Mouse (Mus musculus): ENCODE data around the gene Arel1. TPM values are rescaled to one million over a fixed set of nuclear protein-coding genes. Genes with fewer than 3 reads are reported as not detected.

The Arel1 gene
- polyA plus RNA-seq, 1 experiment: 26.9 TPM

DNA sequence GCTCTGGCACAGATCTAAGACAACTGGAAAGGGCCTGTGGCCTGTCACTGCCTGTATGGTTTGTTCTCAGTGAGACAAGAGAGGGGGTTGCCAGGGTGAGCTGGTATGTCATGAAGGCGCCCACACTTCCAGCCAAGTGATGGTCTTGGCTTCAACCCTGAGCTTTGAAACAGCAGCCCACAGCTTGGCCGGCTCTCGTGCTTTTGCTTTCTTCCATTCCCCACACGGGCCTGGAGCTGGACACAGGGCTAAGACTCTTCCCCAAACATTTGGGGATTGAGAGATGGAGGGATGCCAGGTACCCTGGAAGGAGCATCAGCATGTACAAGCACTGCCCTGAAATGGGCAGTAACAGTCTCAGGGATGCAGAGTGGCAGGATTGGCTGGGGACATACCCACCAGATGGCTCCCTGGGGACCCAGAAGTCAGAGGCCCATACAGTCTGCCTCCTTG is 58.0 kb downstream of the Arel1 start:
- WGBS: 80% methylated on average over 4 of the region's 4 CpGs
- Histone ChIP-seq H3K4me3 (replicated peaks; ENCODE audit: extremely low read depth, low read depth, low read length) (no peak overlapping the region), H3K4me1 (ENCODE audit: control insufficient read depth, insufficient read depth, low read length) (peaks cover 5% of the 10 kb centered on the region; the same call in 1 of the 2 replicates)
- TF ChIP-seq POLR2A (IDR thresholded peaks at IDR 0.05; ENCODE audit: borderline replicate concordance, extremely low read depth, low read depth, low read length) (no peak), CTCF (IDR thresholded peaks at IDR 0.05; ENCODE audit: insufficient read depth, low read length) (no peak)
- DNase-seq: no peak

GRCm38 (mm10) chr12:84911640-84912039 is 59.1 kb downstream of the Arel1 start:
- TF ChIP-seq CTCF (IDR thresholded peaks at IDR 0.05; ENCODE audit: insufficient read depth, low read length) (no peak), POLR2A (IDR thresholded peaks at IDR 0.05; ENCODE audit: borderline replicate concordance, extremely low read depth, low read depth, low read length) (no peak)
- WGBS: 93% methylated on average over 2 of the region's 2 CpGs
- Histone ChIP-seq H3K4me3 (replicated peaks; ENCODE audit: extremely low read depth, low read depth, low read length) (no peak overlapping the region), H3K4me1 (ENCODE audit: control insufficient read depth, insufficient read depth, low read length) (peaks cover 7% of the 10 kb centered on the region; the same call in 1 of the 2 replicates)
- no peak for DNase-seq

- H3K4me3 ChIP-seq (replicated peaks; ENCODE audit: extremely low read depth, low read depth, low read length): no peak overlapping the region
- no peak for TF ChIP-seq POLR2A (IDR thresholded peaks at IDR 0.05; ENCODE audit: borderline replicate concordance, extremely low read depth, low read depth, low read length)
- TF ChIP-seq CTCF (IDR thresholded peaks at IDR 0.05; ENCODE audit: insufficient read depth, low read length): no peak
- 84% methylated on average over 4 of the region's 4 CpGs for WGBS
- H3K4me1 ChIP-seq (ENCODE audit: control insufficient read depth, insufficient read depth, low read length): peaks cover 7% of the 10 kb centered on the region; the same call in 1 of the 2 replicates
- DNase-seq: no peak
Observed at GRCm38 (mm10) chr12:84910066-84910465, 60.6 kb downstream of the Arel1 start.

DNA sequence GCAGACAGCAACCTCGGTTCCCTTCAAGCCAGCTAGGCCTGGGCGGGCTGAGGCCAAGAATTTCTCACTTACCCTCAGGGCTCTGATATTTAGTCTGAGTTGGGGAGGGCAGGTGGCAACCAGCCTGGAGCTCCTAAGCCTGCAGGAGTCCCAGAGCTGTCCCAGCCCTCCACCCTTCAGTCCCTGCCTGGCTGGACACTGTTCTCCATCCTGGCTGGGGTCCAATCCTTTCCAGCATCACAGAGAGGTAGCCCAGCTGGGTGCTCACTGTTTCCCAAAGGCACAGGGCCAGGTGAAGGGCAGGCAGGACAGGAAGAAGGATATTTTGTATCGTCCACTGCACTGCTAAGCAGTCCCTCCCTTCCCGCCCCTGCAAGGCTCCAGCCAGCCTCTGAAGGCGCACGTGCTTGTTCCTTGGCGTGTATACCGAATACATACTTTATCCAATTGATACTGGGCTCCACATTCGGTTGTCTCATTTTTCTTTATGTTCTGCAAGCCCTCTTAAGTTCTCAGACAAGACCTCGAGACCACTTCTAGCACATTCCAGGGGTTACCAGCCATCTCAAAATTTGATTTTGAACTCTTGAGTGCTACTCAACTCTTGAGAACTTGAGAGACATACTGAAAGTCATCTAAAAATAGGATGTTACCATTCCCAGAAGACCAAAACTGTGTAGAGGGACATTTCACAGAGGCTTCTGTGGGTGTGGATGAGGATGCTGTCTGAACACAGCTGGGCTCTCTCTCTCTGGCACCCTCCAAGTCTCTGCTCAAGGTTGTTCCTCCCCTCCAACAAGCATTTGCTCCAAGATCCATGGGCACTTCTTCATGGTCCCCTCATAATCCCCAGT is 62.8 kb downstream of the Arel1 start:
- no peak overlapping the region for H3K4me3 ChIP-seq (replicated peaks; ENCODE audit: extremely low read depth, low read depth, low read length)
- WGBS: 37% methylated on average over 10 of the region's 10 CpGs
- peaks cover 7% of the 10 kb centered on the region; the same call in 1 of the 2 replicates for H3K4me1 ChIP-seq (ENCODE audit: control insufficient read depth, insufficient read depth, low read length)
- TF ChIP-seq CTCF (IDR thresholded peaks at IDR 0.05; ENCODE audit: insufficient read depth, low read length): no peak
- TF ChIP-seq POLR2A (IDR thresholded peaks at IDR 0.05; ENCODE audit: borderline replicate concordance, extremely low read depth, low read depth, low read length): no peak
- no peak for DNase-seq

- Histone ChIP-seq H3K4me1 (ENCODE audit: control insufficient read depth, insufficient read depth, low read length) (peaks cover 7% of the 10 kb centered on the region; the same call in 1 of the 2 replicates), H3K4me3 (replicated peaks; ENCODE audit: extremely low read depth, low read depth, low read length) (no peak overlapping the region)
- no peak for DNase-seq
- TF ChIP-seq POLR2A (IDR thresholded peaks at IDR 0.05; ENCODE audit: borderline replicate concordance, extremely low read depth, low read depth, low read length) (no peak), CTCF (IDR thresholded peaks at IDR 0.05; ENCODE audit: insufficient read depth, low read length) (no peak)
- 63% methylated on average over 12 of the region's 12 CpGs for whole genome bisulfite sequencing
Observed at GRCm38 (mm10) chr12:84907024-84907626, 63.6 kb downstream of the Arel1 start.

DNA sequence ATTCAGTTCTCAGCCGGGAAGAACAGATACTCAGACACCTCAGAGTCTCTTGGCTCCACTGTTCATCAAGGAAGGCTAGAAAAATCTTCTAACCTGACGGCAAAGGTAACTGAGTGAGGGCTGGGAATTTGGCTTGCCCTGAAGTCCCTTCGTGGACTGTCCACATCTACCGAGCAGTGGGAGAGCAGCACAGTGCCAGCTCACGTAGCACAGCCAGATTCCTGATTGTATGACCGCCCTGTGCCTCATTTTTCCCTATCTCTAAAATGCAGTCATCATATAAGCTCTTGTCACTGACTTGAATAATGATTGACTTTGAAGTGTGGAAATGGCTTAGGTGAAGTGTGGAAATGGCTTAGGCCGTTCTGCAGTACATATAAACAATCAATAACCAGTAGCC is 66.3 kb downstream of the Arel1 start:
- Histone ChIP-seq H3K4me1 (ENCODE audit: control insufficient read depth, insufficient read depth, low read length) (peaks cover 7% of the 10 kb centered on the region; the same call in 1 of the 2 replicates), H3K4me3 (replicated peaks; ENCODE audit: extremely low read depth, low read depth, low read length) (no peak overlapping the region)
- DNase-seq: no peak
- 73% methylated on average over 7 of the region's 7 CpGs for WGBS
- TF ChIP-seq CTCF (IDR thresholded peaks at IDR 0.05; ENCODE audit: insufficient read depth, low read length): no peak
- no peak for TF ChIP-seq POLR2A (IDR thresholded peaks at IDR 0.05; ENCODE audit: borderline replicate concordance, extremely low read depth, low read depth, low read length)

GRCm38 (mm10) chr12:84900317-84900716 is 70.4 kb downstream of the Arel1 start:
- TF ChIP-seq POLR2A (IDR thresholded peaks at IDR 0.05; ENCODE audit: borderline replicate concordance, extremely low read depth, low read depth, low read length): no peak
- TF ChIP-seq CTCF (IDR thresholded peaks at IDR 0.05; ENCODE audit: insufficient read depth, low read length): no peak
- no peak for DNase-seq
- 58% methylated on average over 7 of the region's 7 CpGs for WGBS
- H3K4me1 ChIP-seq (ENCODE audit: control insufficient read depth, insufficient read depth, low read length): no peaks in the 10 kb centered on the region
- H3K4me3 ChIP-seq (replicated peaks; ENCODE audit: extremely low read depth, low read depth, low read length): no peak overlapping the region

DNA sequence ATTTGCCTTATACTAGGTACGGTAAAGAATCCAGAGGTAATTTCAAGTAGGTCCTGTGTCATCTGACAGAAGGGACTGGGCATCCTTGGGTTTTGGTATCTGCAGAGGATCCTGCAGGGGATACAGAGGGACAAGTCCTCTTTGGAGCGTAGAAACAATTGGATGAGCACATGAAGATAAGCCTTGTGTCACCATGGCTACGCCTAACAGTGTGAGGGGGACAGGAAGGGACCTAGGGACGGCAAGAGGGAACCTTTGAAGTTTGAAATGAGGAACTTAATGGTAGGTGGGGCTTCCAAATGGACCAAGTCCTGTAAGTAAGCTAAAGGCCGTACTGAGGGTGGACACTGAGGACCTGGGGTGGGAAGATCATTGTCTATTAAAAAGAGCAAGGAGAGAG is 73.4 kb downstream of the Arel1 start:
- Histone ChIP-seq H3K4me1 (ENCODE audit: control insufficient read depth, insufficient read depth, low read length) (no peaks in the 10 kb centered on the region), H3K4me3 (replicated peaks; ENCODE audit: extremely low read depth, low read depth, low read length) (no peak overlapping the region)
- no peak for DNase-seq
- 65% methylated on average over 5 of the region's 5 CpGs for WGBS
- no peak for TF ChIP-seq CTCF (IDR thresholded peaks at IDR 0.05; ENCODE audit: insufficient read depth, low read length)
- TF ChIP-seq POLR2A (IDR thresholded peaks at IDR 0.05; ENCODE audit: borderline replicate concordance, extremely low read depth, low read depth, low read length): no peak

DNA sequence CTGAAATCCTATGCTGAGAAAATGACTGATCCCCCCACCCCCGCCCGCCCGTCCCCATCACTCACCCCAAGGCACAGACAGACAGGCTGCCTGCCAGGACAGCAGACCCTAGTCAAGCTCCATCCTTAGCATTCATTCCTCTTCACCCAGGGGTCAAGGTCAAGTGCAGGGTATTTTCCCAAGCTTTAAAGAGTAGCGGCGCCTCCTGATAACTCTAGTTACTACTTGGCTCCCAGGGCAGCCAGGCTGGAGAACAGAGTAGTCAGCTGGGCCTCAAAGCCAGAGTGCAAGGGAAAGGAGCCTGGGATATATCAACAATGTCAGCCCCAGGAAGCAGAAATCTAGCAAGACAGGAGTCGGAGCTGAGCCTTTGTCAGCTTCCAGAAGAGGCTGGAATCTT is 74.5 kb downstream of the Arel1 start:
- no peak for DNase-seq
- H3K4me1 ChIP-seq (ENCODE audit: control insufficient read depth, insufficient read depth, low read length): no peaks in the 10 kb centered on the region
- TF ChIP-seq CTCF (IDR thresholded peaks at IDR 0.05; ENCODE audit: insufficient read depth, low read length): no peak
- no peak for TF ChIP-seq POLR2A (IDR thresholded peaks at IDR 0.05; ENCODE audit: borderline replicate concordance, extremely low read depth, low read depth, low read length)
- WGBS: 56% methylated on average over 6 of the region's 6 CpGs
- no peak overlapping the region for H3K4me3 ChIP-seq (replicated peaks; ENCODE audit: extremely low read depth, low read depth, low read length)
